Mouse (Mus musculus): ENCODE data around the gene Kcnj10. TPM values are rescaled to one million over a fixed set of nuclear protein-coding genes. Genes with fewer than 3 reads are reported as not detected.

Gene Kcnj10
- polyA plus RNA-seq, 1 experiment from 2014 or later, result 0.24 TPM

GRCm38 (mm10) chr1:172318424-172319035, 22.5 kb upstream of the Kcnj10 start:
- no peaks in the 10 kb centered on the region for H3K9me3 ChIP-seq (ENCODE audit: low read depth, low read length)
- no peak overlapping the region for H3K4me3 ChIP-seq (ENCODE audit: low read depth, low read length)
- H3K4me2 ChIP-seq, result no peak overlapping the region
- no peaks in the 10 kb centered on the region for H3K4me1 ChIP-seq (ENCODE audit: insufficient read depth)
- DNase-seq (no peak), ATAC-seq (ENCODE audit: insufficient read depth) (no peak)
- H3K36me3 ChIP-seq (ENCODE audit: insufficient read depth), result peaks cover 22% of the 10 kb centered on the region
- 85% methylated on average over 19 of the region's 19 CpGs for WGBS
- no peak for TF ChIP-seq CTCF (IDR thresholded peaks at IDR 0.05; ENCODE audit: low read depth)
- no peak overlapping the region for H3K9ac ChIP-seq
- H3K27me3 ChIP-seq (ENCODE audit: insufficient read depth, low read length), result no peaks in the 10 kb centered on the region
- H3K27ac ChIP-seq (ENCODE audit: low read depth), result no peak overlapping the region

DNA sequence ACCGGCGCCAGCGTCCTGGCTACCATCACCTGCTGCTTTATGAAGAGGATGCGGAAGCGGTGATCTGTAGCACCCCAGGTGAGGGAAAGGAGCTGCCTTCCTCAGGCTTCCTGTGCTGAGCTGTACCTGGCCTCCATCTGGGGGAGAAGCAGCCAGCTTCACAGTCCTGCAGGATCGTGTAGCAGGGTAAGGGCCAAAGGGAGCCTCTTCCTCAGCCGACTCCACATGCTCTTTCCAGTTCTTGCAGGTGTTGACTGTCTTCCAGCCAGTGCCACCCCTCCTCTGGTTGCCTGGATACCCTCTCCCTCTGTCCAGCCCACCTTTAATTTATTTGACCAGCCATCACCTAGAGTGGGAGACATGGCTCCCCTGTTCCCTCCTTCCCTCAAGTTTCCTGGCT, 21.7 kb upstream of the Kcnj10 start:
- H3K4me1 ChIP-seq (ENCODE audit: insufficient read depth), result no peaks in the 10 kb centered on the region
- DNase-seq (no peak), ATAC-seq (ENCODE audit: insufficient read depth) (no peak)
- no peaks in the 10 kb centered on the region for H3K27me3 ChIP-seq (ENCODE audit: insufficient read depth, low read length)
- WGBS, result 80% methylated on average over 7 of the region's 7 CpGs
- H3K27ac ChIP-seq (ENCODE audit: low read depth), result no peak overlapping the region
- no peak overlapping the region for H3K4me3 ChIP-seq (ENCODE audit: low read depth, low read length)
- TF ChIP-seq CTCF (IDR thresholded peaks at IDR 0.05; ENCODE audit: low read depth), result no peak
- peaks cover 22% of the 10 kb centered on the region for H3K36me3 ChIP-seq (ENCODE audit: insufficient read depth)
- no peaks in the 10 kb centered on the region for H3K9me3 ChIP-seq (ENCODE audit: low read depth, low read length)
- H3K9ac ChIP-seq, result no peak overlapping the region
- H3K4me2 ChIP-seq, result no peak overlapping the region

DNA sequence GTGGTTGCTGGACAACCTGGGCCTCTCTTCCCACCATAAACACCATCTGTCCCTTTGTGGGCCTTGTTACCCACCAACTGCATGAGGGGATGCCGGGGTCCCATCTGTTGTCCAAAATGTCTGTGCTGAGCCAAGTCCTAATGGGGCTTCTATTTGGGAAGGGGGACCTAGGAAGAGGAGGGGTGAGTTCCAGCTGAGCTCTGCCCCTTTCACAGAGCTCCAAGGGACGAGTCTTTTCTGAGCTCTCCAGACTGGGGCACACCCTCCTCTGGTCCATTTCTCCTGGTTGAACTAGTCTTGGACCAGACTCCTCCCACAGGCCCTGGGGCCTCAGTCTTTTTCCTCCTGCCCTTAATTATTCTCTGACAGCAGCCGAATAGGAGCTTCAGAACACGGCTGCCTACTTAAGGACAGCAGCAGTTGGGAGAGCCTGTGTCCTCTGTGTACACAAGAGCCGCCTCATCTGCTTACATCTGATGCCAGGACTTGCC, 21.0 kb upstream of the Kcnj10 start:
- Histone ChIP-seq H3K4me1 (ENCODE audit: insufficient read depth) (no peaks in the 10 kb centered on the region), H3K27me3 (ENCODE audit: insufficient read depth, low read length) (peaks cover 2% of the 10 kb centered on the region), H3K9me3 (ENCODE audit: low read depth, low read length) (no peaks in the 10 kb centered on the region), H3K27ac (ENCODE audit: low read depth) (no peak overlapping the region), H3K4me2 (no peak overlapping the region), H3K36me3 (ENCODE audit: insufficient read depth) (peaks cover 22% of the 10 kb centered on the region), H3K9ac (no peak overlapping the region), H3K4me3 (ENCODE audit: low read depth, low read length) (no peak overlapping the region)
- 44% methylated on average over 5 of the region's 5 CpGs for WGBS
- no peak for TF ChIP-seq CTCF (IDR thresholded peaks at IDR 0.05; ENCODE audit: low read depth)
- ATAC-seq (ENCODE audit: insufficient read depth) (no peak), DNase-seq (no peak)

DNA sequence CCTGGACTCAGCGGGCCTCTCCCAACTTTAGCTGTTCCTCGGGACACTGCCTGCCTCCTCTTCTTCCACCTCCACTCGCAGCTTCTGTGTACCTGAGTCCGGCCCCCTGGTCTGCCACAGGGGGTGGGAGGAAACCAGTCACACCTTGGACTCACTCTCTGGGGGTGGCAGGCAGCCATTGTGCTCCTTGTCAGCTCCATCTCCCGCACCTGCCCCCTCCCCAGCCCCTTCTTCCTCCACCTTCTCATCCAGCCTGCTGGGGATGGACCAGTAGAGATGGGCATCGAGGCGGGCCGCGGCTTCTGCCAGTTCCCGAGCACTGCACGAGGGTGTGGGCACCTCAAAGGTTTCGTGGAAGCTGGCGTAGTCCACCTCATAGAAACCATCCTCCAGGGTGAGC, 18.3 kb upstream of the Kcnj10 start:
- Histone ChIP-seq H3K27me3 (ENCODE audit: insufficient read depth, low read length) (peaks cover 30% of the 10 kb centered on the region), H3K9ac (no peak overlapping the region), H3K9me3 (ENCODE audit: low read depth, low read length) (no peaks in the 10 kb centered on the region; the same call in 1 of the 2 replicates), H3K36me3 (ENCODE audit: insufficient read depth) (peaks cover 16% of the 10 kb centered on the region), H3K4me1 (ENCODE audit: insufficient read depth) (no peaks in the 10 kb centered on the region), H3K4me3 (ENCODE audit: low read depth, low read length) (no peak overlapping the region), H3K27ac (ENCODE audit: low read depth) (no peak overlapping the region), H3K4me2 (no peak overlapping the region)
- TF ChIP-seq CTCF (IDR thresholded peaks at IDR 0.05; ENCODE audit: low read depth), result no peak
- WGBS, result 47% methylated on average over 13 of the region's 13 CpGs
- DNase-seq (no peak), ATAC-seq (ENCODE audit: insufficient read depth) (no peak)

DNA sequence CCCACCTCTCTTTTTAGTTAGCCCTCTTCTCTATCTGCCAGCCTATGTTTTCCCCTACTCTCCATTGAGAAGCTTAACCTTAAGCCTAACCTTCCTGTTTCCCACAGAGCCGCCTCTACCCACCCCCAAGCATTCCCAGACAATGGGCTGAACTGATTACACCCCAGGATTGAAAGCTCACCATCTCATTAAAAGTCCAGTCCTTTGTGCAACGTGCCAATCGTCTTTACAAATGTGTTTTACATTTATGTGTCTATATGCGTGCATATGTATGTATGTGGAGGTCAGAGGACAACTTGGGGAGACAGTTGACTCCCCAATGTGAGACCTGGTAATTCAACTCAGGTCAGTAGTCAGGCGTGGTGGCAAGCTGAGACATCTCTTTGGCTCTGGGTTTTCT, 17.7 kb upstream of the Kcnj10 start:
- peaks cover 35% of the 10 kb centered on the region for H3K27me3 ChIP-seq (ENCODE audit: insufficient read depth, low read length)
- ATAC-seq (ENCODE audit: insufficient read depth), result no peak
- H3K4me3 ChIP-seq (ENCODE audit: low read depth, low read length), result no peak overlapping the region

DNA sequence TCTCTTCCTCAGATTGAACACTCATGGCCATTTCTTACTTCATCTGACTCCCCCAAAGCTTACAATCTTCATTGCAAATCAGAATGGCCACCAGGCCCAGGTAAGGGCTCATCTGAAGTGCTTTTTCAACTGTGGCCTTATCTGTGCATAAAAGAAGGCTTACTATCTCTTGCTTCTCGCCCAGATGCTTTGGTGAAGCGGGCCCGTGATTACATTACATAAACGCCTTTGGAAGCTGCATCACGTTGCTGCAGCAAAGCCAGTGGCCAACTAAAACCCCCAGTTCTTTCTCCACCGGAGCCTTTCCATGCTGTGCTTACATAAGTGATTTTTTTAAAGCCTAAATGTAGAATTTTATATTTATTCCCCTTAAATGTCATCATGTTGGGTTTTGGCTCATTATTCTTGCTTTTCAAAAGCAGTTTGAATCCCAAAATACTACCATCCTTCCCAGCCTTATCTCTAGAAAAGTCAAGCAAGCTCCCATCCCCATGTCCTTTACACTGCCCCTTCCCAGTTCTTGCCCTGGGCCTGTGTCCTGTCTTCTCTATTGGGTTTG, 17.1 kb upstream of the Kcnj10 start:
- no peaks in the 10 kb centered on the region for H3K4me1 ChIP-seq (ENCODE audit: insufficient read depth)
- H3K4me2 ChIP-seq, result no peak overlapping the region
- no peaks in the 10 kb centered on the region; the same call in 1 of the 2 replicates for H3K9me3 ChIP-seq (ENCODE audit: low read depth, low read length)
- ATAC-seq (ENCODE audit: insufficient read depth), result no peak
- H3K27ac ChIP-seq (ENCODE audit: low read depth), result no peak overlapping the region
- 51% methylated on average over 6 of the region's 6 CpGs for WGBS
- no peak overlapping the region for H3K9ac ChIP-seq
- no peak for TF ChIP-seq CTCF (IDR thresholded peaks at IDR 0.05; ENCODE audit: low read depth)
- peaks cover 41% of the 10 kb centered on the region for H3K27me3 ChIP-seq (ENCODE audit: insufficient read depth, low read length)
- H3K36me3 ChIP-seq (ENCODE audit: insufficient read depth), result 0 out of 2 replicates have a peak, but pooled peaks cover 5% of the 10 kb centered on the region
- no peak overlapping the region for H3K4me3 ChIP-seq (ENCODE audit: low read depth, low read length)
- no peak for DNase-seq

More for the DNA sequence above, 17.7 kb upstream of the Kcnj10 start:
- TF ChIP-seq CTCF (IDR thresholded peaks at IDR 0.05; ENCODE audit: low read depth), result no peak
- H3K4me1 ChIP-seq (ENCODE audit: insufficient read depth), result no peaks in the 10 kb centered on the region
- no peaks in the 10 kb centered on the region; the same call in 1 of the 2 replicates for H3K9me3 ChIP-seq (ENCODE audit: low read depth, low read length)
- WGBS, result 39% methylated on average over 5 of the region's 5 CpGs
- DNase-seq, result no peak
- H3K36me3 ChIP-seq (ENCODE audit: insufficient read depth), result peaks cover 10% of the 10 kb centered on the region
- no peak overlapping the region for H3K27ac ChIP-seq (ENCODE audit: low read depth)
- H3K4me2 ChIP-seq, result no peak overlapping the region
- H3K9ac ChIP-seq, result no peak overlapping the region

DNA sequence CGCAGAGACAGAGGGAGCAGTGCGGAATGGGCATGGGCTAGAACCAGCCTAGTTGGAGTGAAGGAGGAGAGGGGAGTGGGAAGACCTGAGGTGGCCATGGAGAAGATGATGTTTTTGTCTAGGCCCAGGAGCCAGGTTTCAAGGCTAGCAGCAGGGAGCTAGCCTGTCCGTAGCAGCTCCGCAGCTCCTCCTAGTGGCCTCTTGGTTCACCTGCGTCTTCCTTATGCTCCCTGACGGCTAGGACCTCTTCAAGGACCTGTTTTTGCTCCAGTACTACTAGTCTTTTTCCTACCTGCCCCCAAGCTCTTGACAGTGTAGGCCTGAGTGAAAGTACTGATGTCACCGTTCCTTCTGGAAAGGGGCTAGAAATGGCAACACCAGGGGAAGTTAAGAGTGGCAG, 16.3 kb upstream of the Kcnj10 start:
- Histone ChIP-seq H3K27me3 (ENCODE audit: insufficient read depth, low read length) (peaks cover 48% of the 10 kb centered on the region), H3K9ac (no peak overlapping the region), H3K4me3 (ENCODE audit: low read depth, low read length) (no peak overlapping the region), H3K4me2 (no peak overlapping the region), H3K36me3 (ENCODE audit: insufficient read depth) (0 out of 2 replicates have a peak, but pooled peaks cover 5% of the 10 kb centered on the region), H3K27ac (ENCODE audit: low read depth) (no peak overlapping the region), H3K4me1 (ENCODE audit: insufficient read depth) (no peaks in the 10 kb centered on the region), H3K9me3 (ENCODE audit: low read depth, low read length) (no peaks in the 10 kb centered on the region; the same call in 1 of the 2 replicates)
- DNase-seq (peak; percentile 94), ATAC-seq (ENCODE audit: insufficient read depth) (peak; percentile 66)
- peak; percentile 94 for TF ChIP-seq CTCF (IDR thresholded peaks at IDR 0.05; ENCODE audit: low read depth)
- WGBS, result 13% methylated on average over 7 of the region's 7 CpGs

Measured in lung, embryonic 14.5 days (tissue).